Comparison of ENCODE assay signal across 9 mouse cellular contexts in the genomic region with DNA sequence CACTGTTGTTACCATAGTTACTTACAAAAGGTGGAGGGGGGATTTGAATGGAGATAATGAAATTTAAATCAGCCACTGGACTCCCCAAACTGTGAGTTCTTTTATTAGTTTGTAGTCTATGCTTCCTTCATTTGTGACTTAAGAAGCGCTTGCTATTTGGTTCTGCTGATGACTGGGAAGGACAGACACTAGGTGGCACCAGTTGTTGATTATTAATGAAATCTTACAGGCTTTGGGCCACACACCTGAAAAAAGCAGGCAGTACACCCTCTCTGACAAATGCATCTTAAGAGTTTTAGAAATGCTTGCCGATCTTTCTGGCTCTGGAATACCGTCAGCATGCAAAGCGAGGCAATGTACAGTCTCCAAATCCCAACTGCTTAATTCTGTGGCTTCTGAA.
A peak's percentile ranks its signal among the peaks of the same experiment; 100 is the strongest.
DNase-seq lines count a peak whose midpoint lies in the region; ATAC-seq and TF ChIP-seq lines count a peak whose summit lies in the region.
"Had no signal": no experiment of that assay in that cellular context is flagged by ENCODE, and none has a peak within 500 bp of the region (broad histone marks: within the 10 kb centered on the region; RNA-seq: fewer than 3 reads in every experiment).

No protein-coding gene starts in this region.

- WGBS in midbrain, embryonic 16.5 days, result 41% methylated on average over 4 of the region's 4 CpGs

- no peaks in the 10 kb centered on the region for H3K27me3 ChIP-seq in midbrain, embryonic 16.5 days (ENCODE audit: control insufficient read depth, insufficient read depth, low read depth, low read length)

- H3K36me3 ChIP-seq in midbrain, embryonic 16.5 days (ENCODE audit: control insufficient read depth, insufficient read depth, low read length), result no peaks in the 10 kb centered on the region

- H3K9me3 ChIP-seq in midbrain, embryonic 16.5 days (replicated peaks; ENCODE audit: control insufficient read depth, low read length, poor library complexity, severe bottlenecking), result no peaks in the 10 kb centered on the region

- H3K4me2 ChIP-seq in midbrain, embryonic 16.5 days (ENCODE audit: low read length), result 0 out of 2 replicates have a peak overlapping the region, but pooled peaks have one; percentile 16

- TF ChIP-seq POLR2A in brain, embryonic 14.5 days (IDR thresholded peaks at IDR 0.05; ENCODE audit: borderline replicate concordance, extremely low read depth, insufficient read depth, insufficient read length, poor library complexity, severe bottlenecking), result no peak

- H3K27ac ChIP-seq in midbrain, embryonic 16.5 days (ENCODE audit: low read length), result no peak overlapping the region

- DNase-seq in frontal cortex, postnatal 25 days (ENCODE audit: low spot score in 2 of 2), result no peak
- peak; percentile 10 for DNase-seq in left cerebral cortex, adult 11 months (ENCODE audit: low spot score)
- no peak for DNase-seq in left cerebral cortex, postnatal 4 days
- peak; percentile 71 for DNase-seq in brain, embryonic 14.5 days (ENCODE audit: low read depth)
- DNase-seq in gastrocnemius, postnatal 4 days (ENCODE audit: low spot score in 2 of 2), result no peak
- DNase-seq: liver had no signal

- peak; percentile 66 for ATAC-seq in frontal cortex, adult (ENCODE audit: low TSS enrichment)
- peak; percentile 70; the same call in 1 of the 2 replicates for ATAC-seq in midbrain, embryonic 16.5 days
- ATAC-seq in granulocyte monocyte progenitor cell, adult 5-6 weeks (replicated peaks; ENCODE audit: poor library complexity, severe bottlenecking), result no peak

- intact Hi-C loops in left cerebral cortex, postnatal 4 days (cut with DNase I), result loop anchor here (10.0 kb wide), 1 partner anchor 928 kb away; no protein-coding TSS in a partner anchor

- H3K4me1 ChIP-seq in midbrain, embryonic 16.5 days (ENCODE audit: control insufficient read depth, insufficient read depth, low read length), result no peaks in the 10 kb centered on the region

- no peak overlapping the region for H3K4me3 ChIP-seq in midbrain, embryonic 16.5 days (ENCODE audit: low read depth, low read length)

- H3K9ac ChIP-seq in midbrain, embryonic 16.5 days (ENCODE audit: low read depth, low read length), result no peak overlapping the region

- TF ChIP-seq CTCF in brain, embryonic 14.5 days (IDR thresholded peaks at IDR 0.05; ENCODE audit: borderline replicate concordance, extremely low read depth, insufficient read depth, insufficient read length), result peak; percentile 30; the same call in 1 of the 2 replicates

Comparison
In these comparisons a context has a peak if more than half of its experiments do, and no peak if none do; other contexts are left out.
1. DNase-seq: peak in left cerebral cortex, adult 11 months (single experiment) and brain, embryonic 14.5 days (single experiment); none in frontal cortex, postnatal 25 days (0 of 2), left cerebral cortex, postnatal 4 days (single experiment) and gastrocnemius, postnatal 4 days (0 of 2).